Mouse (Mus musculus): ENCODE measurements at regions not wholly inside any gene's neighbourhood (a gene's known extent, or its start where the extent isn't known, plus 50 kb on each side); places are given as distances from the start of the nearest gene placed in this dataset.

- TF ChIP-seq CTCF (IDR thresholded peaks at IDR 0.05; ENCODE audit: control insufficient read depth, insufficient read depth, insufficient read length) (no peak), FOSL1 (IDR thresholded peaks at IDR 0.05; ENCODE audit: insufficient read depth, low read length, poor library complexity, severe bottlenecking) (no peak), MAX (IDR thresholded peaks at IDR 0.05) (no peak), USF1 (IDR thresholded peaks at IDR 0.05; ENCODE audit: low read depth) (no peak)
Measured at GRCm38 (mm10) chr2:10999217-10999618, 172.7 kb upstream of the Prkcq start.

All from C2C12 (cell line).